Mouse (Mus musculus) myocyte (in vitro differentiated cells): ENCODE results near the gene Mrps7. TPM values are rescaled to one million over a fixed set of nuclear protein-coding genes. Genes with fewer than 3 reads are reported as not detected.

Source experiments
- H3K27me3 ChIP-seq: one replicate; pipeline ENCODE4 v1.6.1; 2011; ENCODE audit not compliant: control insufficient read depth, insufficient read depth, insufficient read length
- H3K36me3 ChIP-seq: one replicate; pipeline ENCODE4 v1.6.1; 2011; ENCODE audit not compliant: control insufficient read depth, insufficient read depth
- H3K4me2 ChIP-seq: one replicate; pipeline ENCODE4 v1.6.1; 2011; ENCODE audit warnings: low read depth, control low read depth
- H3K4me3 ChIP-seq: one replicate; pipeline ENCODE4 v1.5.1; 2011; ENCODE audit warnings: mild to moderate bottlenecking, control low read depth, moderate library complexity
- H3K79me2 ChIP-seq: one replicate; pipeline ENCODE4 v1.6.1; 2011; ENCODE audit not compliant: control insufficient read depth, insufficient read depth
- H3ac ChIP-seq: one replicate; pipeline ENCODE4 v1.6.1; 2011; ENCODE audit not compliant: control insufficient read depth, insufficient read length
- CEBPB ChIP-seq: IDR thresholded peaks from 2 replicates; pipeline ENCODE4 v1.6.1; 2011; ENCODE audit warnings: mild to moderate bottlenecking, moderate library complexity; ENCODE audit not compliant: poor library complexity, insufficient read depth, severe bottlenecking
- E2F4 ChIP-seq: IDR thresholded peaks from one replicate; pipeline ENCODE4 v1.6.1; 2011; ENCODE audit warnings: mild to moderate bottlenecking, control low read depth, moderate library complexity; ENCODE audit not compliant: insufficient read depth
- MAX ChIP-seq: IDR thresholded peaks from one replicate; pipeline ENCODE4 v1.6.1; 2011; ENCODE audit warnings: low read depth, mild to moderate bottlenecking, control low read depth
- MYOD1 ChIP-seq, 3 experiments: IDR thresholded peaks; one replicate each; pipeline ENCODE4 v1.6.1; 2011; ENCODE audit warnings: control low read depth in 2 of 3, low read depth in 2 of 3, mild to moderate bottlenecking in 2 of 3, moderate library complexity in 1 of 3; ENCODE audit not compliant: insufficient read length in 2 of 3, control insufficient read depth in 1 of 3
- MYOG ChIP-seq, 3 experiments: IDR thresholded peaks; one replicate each; pipeline ENCODE4 v1.6.1; 2011; ENCODE audit warnings: control low read depth in 2 of 3, low read depth in 2 of 3, mild to moderate bottlenecking in 2 of 3; ENCODE audit not compliant: insufficient read length in 2 of 3, control insufficient read depth in 1 of 3, insufficient read depth in 1 of 3
- POLR2A ChIP-seq: IDR thresholded peaks from one replicate; pipeline ENCODE4 v1.6.1; 2011; ENCODE audit warnings: low read depth, mild to moderate bottlenecking, control low read depth, moderate library complexity; ENCODE audit not compliant: insufficient read length
- POLR2AphosphoS2 ChIP-seq: IDR thresholded peaks from one replicate; pipeline ENCODE4 v1.6.1; 2011; ENCODE audit warnings: low read depth, control low read depth; ENCODE audit not compliant: insufficient read length
- REST ChIP-seq: IDR thresholded peaks from one replicate; pipeline ENCODE4 v1.6.1; 2011; ENCODE audit warnings: mild to moderate bottlenecking, control low read depth, moderate library complexity; ENCODE audit not compliant: insufficient read depth, insufficient read length
- SRF ChIP-seq: IDR thresholded peaks from one replicate; pipeline ENCODE4 v1.6.1; 2011; ENCODE audit warnings: low read depth; ENCODE audit not compliant: control insufficient read depth, insufficient read length
- TCF12 ChIP-seq: IDR thresholded peaks from one replicate; pipeline ENCODE4 v1.6.1; 2011; ENCODE audit warnings: mild to moderate bottlenecking, control low read depth; ENCODE audit not compliant: poor library complexity, insufficient read depth, severe bottlenecking
- TCF3 ChIP-seq: IDR thresholded peaks from one replicate; pipeline ENCODE4 v1.6.1; 2011; ENCODE audit warnings: low read depth, control low read depth; ENCODE audit not compliant: insufficient read length
- USF1 ChIP-seq: IDR thresholded peaks from one replicate; pipeline ENCODE4 v1.6.1; 2011; ENCODE audit warnings: low read depth, mild to moderate bottlenecking, control low read depth, moderate library complexity
- polyA plus RNA-seq: library from polyadenylated mRNA; unstranded; fragments of >200 nt; fragmentation: generic; extraction: Trizol; gene quantifications from one replicate; pipeline ENCODE4 v1.2.1, GENCODE M21; 2012; ENCODE audit warnings: missing spikeins

Mrps7 gene
- polyA plus RNA-seq, 1 experiment = 61.5 TPM

DNA sequence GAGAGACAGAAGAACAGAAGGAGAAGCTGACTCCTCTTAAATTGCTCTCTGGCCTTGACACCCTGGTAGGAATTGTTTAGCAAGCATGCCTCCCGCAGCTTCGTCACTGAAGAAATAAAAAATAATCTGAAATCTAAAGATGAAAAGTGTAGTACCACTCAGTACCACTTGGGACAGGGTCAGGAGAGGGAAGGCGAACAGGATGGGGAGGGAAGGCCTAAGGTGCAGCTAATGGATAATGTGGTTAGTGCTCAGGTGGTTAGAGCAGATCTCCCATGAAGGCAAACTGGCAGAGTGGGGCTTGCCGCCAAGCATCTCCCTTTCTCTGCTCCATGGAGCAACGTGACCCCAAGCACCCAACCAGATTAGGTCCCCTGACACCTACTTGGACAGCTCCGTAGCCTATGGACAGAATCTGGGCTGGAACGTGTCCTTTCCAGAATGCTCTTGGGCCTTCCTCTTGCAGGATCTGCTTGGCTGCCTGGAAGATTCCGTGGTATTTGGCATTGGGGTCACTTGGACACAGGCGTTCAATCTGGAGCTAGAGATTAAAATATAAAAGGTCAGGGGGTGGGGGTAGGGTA lies 19.9 kb downstream of the Mrps7 start:
- no peaks in the 10 kb centered on the region for H3K79me2 ChIP-seq
- TF ChIP-seq USF1 (no peak), MYOD1 (IDR thresholded peaks at IDR 0.05; ENCODE audit: control insufficient read depth in 1 of 3, insufficient read length in 2 of 3, low read depth in 2 of 3) (no peak), CEBPB (no peak)
- no peaks in the 10 kb centered on the region for H3K27me3 ChIP-seq
- no peak overlapping the region for H3K4me2 ChIP-seq
- H3K36me3 ChIP-seq = no peaks in the 10 kb centered on the region
- H3K4me3 ChIP-seq = no peak overlapping the region
- H3ac ChIP-seq = no peak overlapping the region

DNA sequence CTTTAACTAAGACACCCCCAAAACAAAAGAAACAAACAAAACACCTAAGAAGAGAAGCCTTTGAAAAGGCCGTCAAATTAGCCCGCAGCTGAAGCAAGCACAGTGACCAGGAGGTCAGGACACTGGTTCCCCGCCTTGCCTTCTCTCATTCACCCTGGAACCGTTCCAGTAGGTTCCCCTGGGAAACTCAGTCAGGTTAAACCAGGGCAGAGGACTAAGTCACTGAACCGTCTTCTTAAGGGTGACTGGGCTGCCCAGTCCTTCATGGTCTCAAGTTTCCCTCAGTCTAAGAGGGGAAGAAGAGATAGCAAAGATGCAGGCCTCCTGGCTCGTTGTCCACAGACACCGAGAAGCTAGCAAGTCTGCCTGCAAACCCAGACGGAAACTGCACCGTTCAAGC lies 22.2 kb downstream of the Mrps7 start:
- Histone ChIP-seq H3K4me2 (no peak overlapping the region), H3K27me3 (no peaks in the 10 kb centered on the region), H3K79me2 (no peaks in the 10 kb centered on the region), H3ac (no peak overlapping the region), H3K36me3 (no peaks in the 10 kb centered on the region), H3K4me3 (no peak overlapping the region)
- TF ChIP-seq MYOD1 (IDR thresholded peaks at IDR 0.05; ENCODE audit: control insufficient read depth in 1 of 3, insufficient read length in 2 of 3, low read depth in 2 of 3) = no peak

DNA sequence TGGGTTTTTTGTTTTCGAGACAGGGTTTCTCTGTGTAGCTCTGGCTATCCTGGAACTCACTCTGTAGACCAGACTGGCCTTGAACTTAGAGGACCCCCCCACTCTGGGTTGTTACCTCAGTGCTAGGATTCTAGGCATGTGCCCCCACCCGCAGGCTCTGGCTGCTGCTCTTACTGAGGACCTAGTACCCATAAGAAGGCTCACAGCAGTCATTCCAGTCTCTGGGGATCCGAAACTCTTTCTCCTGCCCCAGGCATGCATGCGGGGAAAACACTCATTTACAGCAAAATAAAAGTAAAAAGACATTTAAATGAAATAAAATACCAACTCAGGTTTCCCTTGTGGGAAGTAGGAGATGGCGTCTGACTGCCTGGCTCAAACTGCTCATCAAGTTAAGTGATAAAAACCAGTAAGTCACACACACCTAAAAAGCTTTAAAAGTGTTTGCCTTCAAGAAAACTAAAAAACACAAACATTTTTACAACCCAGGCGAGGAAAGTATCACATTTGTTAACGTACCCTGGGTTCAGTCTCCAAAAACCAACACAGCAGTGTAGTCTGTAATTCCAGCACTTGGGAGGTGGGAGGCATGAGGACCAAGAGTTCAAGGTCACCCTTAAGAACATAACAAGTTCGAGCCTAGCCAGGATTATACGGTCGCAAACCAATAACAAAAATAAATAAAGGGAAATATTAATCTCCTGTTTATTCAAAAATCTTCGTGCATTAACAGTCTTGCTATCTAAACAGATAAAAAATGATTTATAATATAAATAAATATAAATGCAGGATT lies 23.3 kb downstream of the Mrps7 start:
- Histone ChIP-seq H3K36me3 (no peaks in the 10 kb centered on the region), H3ac (no peak overlapping the region), H3K4me3 (peak overlapping the region; percentile 69), H3K27me3 (no peaks in the 10 kb centered on the region), H3K79me2 (no peaks in the 10 kb centered on the region), H3K4me2 (peak overlapping the region; percentile 95)
- no peak for TF ChIP-seq MYOD1 (IDR thresholded peaks at IDR 0.05; ENCODE audit: control insufficient read depth in 1 of 3, insufficient read length in 2 of 3, low read depth in 2 of 3)
- TF ChIP-seq POLR2A = no peak
- no peak for TF ChIP-seq REST
- no peak for TF ChIP-seq MAX

DNA sequence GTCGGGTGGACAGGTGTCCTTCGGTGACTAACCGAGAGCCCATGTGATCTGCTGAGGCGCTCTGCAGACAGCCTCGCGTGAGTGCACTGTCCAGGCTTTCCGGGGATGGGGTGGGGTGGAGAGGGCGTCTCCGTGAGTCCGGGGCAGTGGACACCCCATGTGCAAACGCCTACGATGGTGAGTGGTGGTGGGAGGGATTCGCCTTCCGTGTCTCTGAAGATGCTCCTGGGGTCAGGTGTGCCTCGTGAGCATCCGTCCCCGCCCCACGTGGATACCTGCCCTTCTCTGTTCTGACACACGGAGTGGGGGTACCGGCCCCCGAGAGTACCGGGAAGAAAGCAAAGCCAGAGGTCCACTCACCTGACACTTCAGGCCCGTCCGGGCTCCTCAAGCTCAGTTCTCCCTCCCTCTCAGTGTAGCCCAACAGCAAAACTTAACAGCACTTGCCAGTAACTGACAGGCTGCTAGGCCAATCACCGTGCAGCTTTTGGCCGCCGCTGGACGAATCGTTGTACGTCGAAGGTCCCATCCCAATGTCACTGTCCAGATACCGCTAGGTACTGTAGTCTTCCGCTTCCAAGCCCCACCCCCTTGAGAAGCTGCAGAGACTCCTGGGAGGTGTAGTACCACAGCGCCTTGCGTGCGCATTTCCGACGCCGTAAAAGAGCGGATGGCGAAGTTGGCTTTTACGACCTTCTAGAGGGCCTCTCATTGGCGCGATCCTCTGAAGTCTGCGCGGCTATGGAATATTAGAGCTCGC lies 24.2 kb downstream of the Mrps7 start, which contains the start of gene Slc25a19:
Gene Slc25a19, minus strand, starts transcription at position 591 of the 760 bp plus-strand sequence.
- no peak within 1 kb of the TSS for H3ac ChIP-seq
- TF ChIP-seq CEBPB = no peak
- TF ChIP-seq REST = no peak
- TF ChIP-seq MYOD1 (IDR thresholded peaks at IDR 0.05; ENCODE audit: control insufficient read depth in 1 of 3, insufficient read length in 2 of 3, low read depth in 2 of 3) = no peak
- peak; percentile 66 for TF ChIP-seq POLR2AphosphoS2
- TF ChIP-seq TCF12 = no peak
- peak; percentile 59 for TF ChIP-seq POLR2A
- TF ChIP-seq E2F4 = peak; percentile 50
- no peak for TF ChIP-seq TCF3
- no peak for TF ChIP-seq MYOG (IDR thresholded peaks at IDR 0.05; ENCODE audit: control insufficient read depth in 1 of 3, insufficient read depth in 1 of 3, insufficient read length in 2 of 3, low read depth in 2 of 3)
- peak within 1 kb of the TSS; percentile 95 for H3K4me2 ChIP-seq
- no peaks in the 10 kb centered on the region for H3K27me3 ChIP-seq
- no peaks in the 10 kb centered on the region for H3K79me2 ChIP-seq
- H3K4me3 ChIP-seq = peak within 1 kb of the TSS; percentile 69
- H3K36me3 ChIP-seq = no peaks in the 10 kb centered on the region

DNA sequence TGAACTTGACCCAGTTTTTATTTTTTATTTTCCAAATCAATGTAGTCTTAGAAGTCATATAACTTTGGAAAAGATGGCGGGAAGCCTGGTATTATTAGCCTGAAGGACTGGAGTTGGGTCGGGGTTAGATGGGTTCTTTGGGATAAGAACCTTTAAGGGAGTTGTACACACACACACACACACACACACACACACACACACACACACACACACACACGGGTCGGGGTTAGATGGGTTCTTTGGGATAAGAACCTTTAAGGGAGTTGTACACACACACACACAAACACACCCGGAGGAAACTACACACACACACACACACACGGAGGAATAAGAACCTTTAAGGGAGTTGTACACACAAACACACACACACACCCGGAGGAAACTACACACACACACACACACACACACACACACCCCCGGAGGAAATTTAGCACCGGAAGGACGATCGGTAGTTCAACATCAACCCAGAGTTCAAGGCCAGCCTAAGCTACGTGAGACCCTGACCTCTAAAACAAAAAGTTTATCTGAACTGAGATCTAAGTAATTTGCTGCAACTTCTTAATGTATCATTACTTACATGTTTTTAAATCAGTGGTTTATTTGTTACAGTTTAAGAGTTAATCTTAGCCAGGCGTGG lies 24.9 kb downstream of the Mrps7 start:
- TF ChIP-seq TCF12 (no peak), TCF3 (no peak), REST (no peak), CEBPB (no peak), USF1 (no peak), MYOG (IDR thresholded peaks at IDR 0.05; ENCODE audit: control insufficient read depth in 1 of 3, insufficient read depth in 1 of 3, insufficient read length in 2 of 3, low read depth in 2 of 3) (no peak), SRF (no peak), POLR2A (no peak), MYOD1 (IDR thresholded peaks at IDR 0.05; ENCODE audit: control insufficient read depth in 1 of 3, insufficient read length in 2 of 3, low read depth in 2 of 3) (no peak), E2F4 (no peak), MAX (no peak)
- H3K79me2 ChIP-seq = no peaks in the 10 kb centered on the region
- no peaks in the 10 kb centered on the region for H3K36me3 ChIP-seq
- peak overlapping the region; percentile 69 for H3K4me3 ChIP-seq
- no peak overlapping the region for H3ac ChIP-seq
- H3K27me3 ChIP-seq = no peaks in the 10 kb centered on the region
- peak overlapping the region; percentile 82 for H3K4me2 ChIP-seq
